Mouse (Mus musculus): Measurements from ENCODE around the gene Cyb561d2. TPM values are rescaled to one million over a fixed set of nuclear protein-coding genes. Genes with fewer than 3 reads are reported as not detected.
"Not testable (repeated sequence)": the region's sequence is repeated elsewhere in the genome, so short reads cannot be mapped to it uniquely, and the experiment has no call there.

Cyb561d2 gene
- total and polyA plus RNA-seq, 3 experiments = 11.7 to 23.1 TPM; not detected in 1

DNA sequence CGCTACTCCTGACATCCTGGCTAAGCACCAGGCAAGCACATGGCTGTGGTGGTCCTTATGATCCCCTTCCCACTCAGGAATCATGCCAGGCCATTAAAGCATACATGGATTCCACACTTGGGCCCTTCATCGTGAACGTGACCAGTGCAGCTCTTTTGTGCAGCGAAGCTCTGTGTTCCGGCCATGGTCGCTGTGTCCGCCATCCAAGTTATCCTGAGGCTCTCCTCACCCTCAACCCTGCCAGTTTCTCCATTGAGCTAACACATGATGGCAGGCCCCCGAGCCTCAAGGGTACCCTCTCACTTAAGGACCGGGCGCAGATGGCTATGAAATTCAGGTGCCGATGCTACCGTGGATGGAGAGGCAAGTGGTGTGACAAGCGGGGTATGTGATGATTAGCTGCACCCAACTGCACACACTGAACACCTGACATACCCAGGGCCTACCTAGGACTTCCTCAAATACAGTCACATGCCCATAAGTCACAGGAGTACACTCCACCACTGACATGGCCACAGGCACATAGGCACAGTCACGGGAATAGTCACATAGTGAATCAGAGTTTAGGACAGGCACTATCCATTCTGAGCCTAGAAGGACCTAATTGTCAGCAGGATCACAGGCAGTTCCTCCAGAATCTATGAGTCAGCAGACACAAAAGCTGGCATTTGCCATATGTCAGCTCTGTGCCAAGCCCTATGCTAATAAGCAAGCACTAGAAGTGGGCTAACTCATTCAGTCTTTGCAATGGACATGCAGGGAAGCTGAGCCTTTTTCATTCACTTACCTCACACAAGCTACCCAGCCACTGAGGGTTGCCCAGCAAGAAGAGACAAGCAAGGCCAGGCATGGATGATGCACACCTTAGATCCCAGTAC lies 37.3 kb upstream of the Cyb561d2 start:
- no peak overlapping the region for H3K4me3 ChIP-seq (ENCODE audit: low read depth, low read length)

GRCm38 (mm10) chr9:107578587-107578986 lies 36.6 kb upstream of the Cyb561d2 start, which contains the start of gene Naa80:
TSS of gene Naa80 (plus strand) at chr9:107578887.
- no peak for ATAC-seq (ENCODE audit: extremely low read depth, insufficient number of reproducible peaks, low FRiP score, poor library complexity, severe bottlenecking)
- DNase-seq (ENCODE audit: low spot score) = no peak
- no peaks in the 10 kb centered on the region for H3K27me3 ChIP-seq (ENCODE audit: insufficient read depth, low read length)
- H3K4me3 ChIP-seq (ENCODE audit: low read depth, low read length) = no peak within 1 kb of the TSS
- peaks cover 79% of the 10 kb centered on the region for H3K4me1 ChIP-seq (ENCODE audit: insufficient read depth, low read depth, low read length)
- TF ChIP-seq TAL1 (conservative IDR thresholded peaks at IDR 0.05; ENCODE audit: low read depth, low read length) (no peak), GATA1 (IDR thresholded peaks at IDR 0.05; ENCODE audit: borderline replicate concordance, low read length) (no peak), POLR2AphosphoS5 (IDR thresholded peaks at IDR 0.05; ENCODE audit: insufficient replicate concordance, low read depth, low read length) (no peak), GATA2 (IDR thresholded peaks at IDR 0.05; ENCODE audit: borderline replicate concordance, low read depth, low read length) (no peak), CTCF (IDR thresholded peaks at IDR 0.05; ENCODE audit: low read depth, low read length) (no peak)
- no peaks in the 10 kb centered on the region for H3K9me3 ChIP-seq (replicated peaks)
- H3K36me3 ChIP-seq (replicated peaks) = peaks cover 34% of the 10 kb centered on the region

More for the DNA sequence above, 37.3 kb upstream of the Cyb561d2 start:
- no peak for DNase-seq (ENCODE audit: low spot score)
- Histone ChIP-seq H3K9me3 (replicated peaks) (no peaks in the 10 kb centered on the region), H3K4me1 (ENCODE audit: insufficient read depth, low read depth, low read length) (peaks cover 86% of the 10 kb centered on the region), H3K27me3 (ENCODE audit: insufficient read depth, low read length) (no peaks in the 10 kb centered on the region), H3K36me3 (replicated peaks) (peaks cover 40% of the 10 kb centered on the region)
- no peak for ATAC-seq (ENCODE audit: extremely low read depth, insufficient number of reproducible peaks, low FRiP score, poor library complexity, severe bottlenecking)
- no peak for TF ChIP-seq CTCF (IDR thresholded peaks at IDR 0.05; ENCODE audit: low read depth, low read length)
- TF ChIP-seq TAL1 (conservative IDR thresholded peaks at IDR 0.05; ENCODE audit: low read depth, low read length) = no peak
- no peak for TF ChIP-seq POLR2AphosphoS5 (IDR thresholded peaks at IDR 0.05; ENCODE audit: insufficient replicate concordance, low read depth, low read length)
- no peak for TF ChIP-seq GATA2 (IDR thresholded peaks at IDR 0.05; ENCODE audit: borderline replicate concordance, low read depth, low read length)
- no peak for TF ChIP-seq GATA1 (IDR thresholded peaks at IDR 0.05; ENCODE audit: borderline replicate concordance, low read length)

- Histone ChIP-seq H3K9me3 (replicated peaks) (no peaks in the 10 kb centered on the region), H3K36me3 (replicated peaks) (peaks cover 31% of the 10 kb centered on the region), H3K27me3 (ENCODE audit: insufficient read depth, low read length) (no peaks in the 10 kb centered on the region), H3K4me3 (ENCODE audit: low read depth, low read length) (no peak overlapping the region), H3K4me1 (ENCODE audit: insufficient read depth, low read depth, low read length) (peaks cover 78% of the 10 kb centered on the region)
- DNase-seq (ENCODE audit: low spot score) = no peak
- no peak for TF ChIP-seq CTCF (IDR thresholded peaks at IDR 0.05; ENCODE audit: low read depth, low read length)
- no peak for TF ChIP-seq POLR2AphosphoS5 (IDR thresholded peaks at IDR 0.05; ENCODE audit: insufficient replicate concordance, low read depth, low read length)
- no peak for TF ChIP-seq GATA2 (IDR thresholded peaks at IDR 0.05; ENCODE audit: borderline replicate concordance, low read depth, low read length)
- no peak for TF ChIP-seq GATA1 (IDR thresholded peaks at IDR 0.05; ENCODE audit: borderline replicate concordance, low read length)
- TF ChIP-seq TAL1 (conservative IDR thresholded peaks at IDR 0.05; ENCODE audit: low read depth, low read length) = no peak
- ATAC-seq (ENCODE audit: extremely low read depth, insufficient number of reproducible peaks, low FRiP score, poor library complexity, severe bottlenecking) = no peak
Observed at GRCm38 (mm10) chr9:107577871-107578270, 35.9 kb upstream of the Cyb561d2 start.

DNA sequence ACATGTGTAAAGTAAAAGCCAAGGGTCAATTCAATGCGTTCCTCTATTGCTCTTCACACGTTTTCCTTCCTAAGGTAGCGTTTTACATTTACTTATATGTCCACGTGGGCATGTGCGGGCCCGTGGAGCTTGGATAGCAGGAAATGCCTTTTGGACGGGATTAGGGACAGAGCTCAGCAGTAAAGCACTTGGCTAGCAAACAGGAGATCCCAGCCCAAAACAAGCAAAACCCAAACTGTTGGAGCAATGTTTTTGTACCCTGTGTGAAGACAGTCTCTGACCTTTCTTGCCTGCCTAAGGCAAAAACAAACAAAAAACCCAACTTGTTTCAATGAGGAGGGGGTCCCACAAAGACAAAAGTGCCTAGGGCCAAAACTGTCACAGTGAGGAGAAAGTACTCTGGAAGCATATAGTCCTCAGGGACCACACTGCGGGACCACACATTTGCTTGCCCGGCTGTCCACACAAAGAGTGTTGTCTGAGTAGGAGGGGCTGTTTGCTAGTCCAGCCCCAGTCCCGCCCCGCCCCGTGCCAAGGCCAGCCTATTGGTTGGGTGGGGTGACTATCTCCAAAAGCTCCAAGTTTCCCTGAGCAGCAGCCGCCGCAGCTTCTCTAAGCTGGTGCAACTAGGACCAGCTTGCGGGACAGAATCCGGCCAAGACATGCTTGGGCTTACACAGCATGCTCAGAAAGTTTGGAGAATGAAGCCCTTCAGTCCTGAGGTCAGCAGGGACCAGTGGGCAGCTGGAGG lies 34.5 kb upstream of the Cyb561d2 start, which contains the start of gene Hyal1:
Gene Hyal1, plus strand, starts transcription at position 571 of the 751 bp plus-strand sequence.
- peak within 1 kb of the TSS; percentile 67 for H3K4me3 ChIP-seq (ENCODE audit: low read depth, low read length)
- H3K9me3 ChIP-seq (replicated peaks) = no peaks in the 10 kb centered on the region
- H3K4me1 ChIP-seq (ENCODE audit: insufficient read depth, low read depth, low read length) = peaks cover 79% of the 10 kb centered on the region
- ATAC-seq (ENCODE audit: extremely low read depth, insufficient number of reproducible peaks, low FRiP score, poor library complexity, severe bottlenecking) (peak; percentile 43; the same call in 1 of the 2 replicates), DNase-seq (ENCODE audit: low spot score) (peak; percentile 85)
- peaks cover 36% of the 10 kb centered on the region for H3K36me3 ChIP-seq (replicated peaks)
- no peaks in the 10 kb centered on the region for H3K27me3 ChIP-seq (ENCODE audit: insufficient read depth, low read length)
- TF ChIP-seq CTCF (IDR thresholded peaks at IDR 0.05; ENCODE audit: low read depth, low read length) = no peak
- TF ChIP-seq TAL1 (conservative IDR thresholded peaks at IDR 0.05; ENCODE audit: low read depth, low read length) = no peak
- no peak for TF ChIP-seq POLR2AphosphoS5 (IDR thresholded peaks at IDR 0.05; ENCODE audit: insufficient replicate concordance, low read depth, low read length)
- TF ChIP-seq GATA2 (IDR thresholded peaks at IDR 0.05; ENCODE audit: borderline replicate concordance, low read depth, low read length) = no peak
- no peak for TF ChIP-seq GATA1 (IDR thresholded peaks at IDR 0.05; ENCODE audit: borderline replicate concordance, low read length)

GRCm38 (mm10) chr9:107575579-107576356 lies 33.8 kb upstream of the Cyb561d2 start:
- H3K27me3 ChIP-seq (ENCODE audit: insufficient read depth, low read length) = no peaks in the 10 kb centered on the region
- H3K4me1 ChIP-seq (ENCODE audit: insufficient read depth, low read depth, low read length) = peaks cover 80% of the 10 kb centered on the region
- H3K36me3 ChIP-seq (replicated peaks) = peaks cover 44% of the 10 kb centered on the region
- H3K4me3 ChIP-seq (ENCODE audit: low read depth, low read length) = no peak overlapping the region
- no peak for DNase-seq (ENCODE audit: low spot score)
- TF ChIP-seq CTCF (IDR thresholded peaks at IDR 0.05; ENCODE audit: low read depth, low read length) = no peak
- no peaks in the 10 kb centered on the region for H3K9me3 ChIP-seq (replicated peaks)
- no peak for ATAC-seq (ENCODE audit: extremely low read depth, insufficient number of reproducible peaks, low FRiP score, poor library complexity, severe bottlenecking)

GRCm38 (mm10) chr9:107573774-107574173 lies 31.8 kb upstream of the Cyb561d2 start:
- ATAC-seq (ENCODE audit: extremely low read depth, insufficient number of reproducible peaks, low FRiP score, poor library complexity, severe bottlenecking); DNase-seq (ENCODE audit: low spot score); H3K27me3 ChIP-seq (ENCODE audit: insufficient read depth, low read length); H3K9me3 ChIP-seq (replicated peaks); H3K4me3 ChIP-seq (ENCODE audit: low read depth, low read length): not testable (repeated sequence)
- peaks cover 81% of the 10 kb centered on the region for H3K4me1 ChIP-seq (ENCODE audit: insufficient read depth, low read depth, low read length)
- H3K36me3 ChIP-seq (replicated peaks) = peaks cover 43% of the 10 kb centered on the region

Measured in G1E (cell line).